Comparison of ENCODE assay signal across 12 mouse cellular contexts in genomic region chr10:121764469-121765173, GRCm38 (mm10). TPM values are rescaled to one million over a fixed set of nuclear protein-coding genes. Genes with fewer than 3 reads are reported as not detected.
DNase-seq lines count a peak whose midpoint lies in the region; ATAC-seq and TF ChIP-seq lines count a peak whose summit lies in the region.
"Had no signal": no experiment of that assay in that cellular context is flagged by ENCODE, and none has a peak within 500 bp of the region (broad histone marks: within the 10 kb centered on the region; RNA-seq: fewer than 3 reads in every experiment).

No protein-coding gene starts in this region.

- H3K4me1 ChIP-seq in kidney, postnatal 0 days (replicated peaks; ENCODE audit: insufficient read depth, low read length), result no peaks in the 10 kb centered on the region
- H3K4me1 ChIP-seq in kidney, embryonic 15.5 days, result no peaks in the 10 kb centered on the region
- no peaks in the 10 kb centered on the region for H3K4me1 ChIP-seq in MEL (ENCODE audit: control insufficient read depth in 1 of 2, insufficient read depth in 2 of 2, low read length in 2 of 2)
- peaks cover 11% of the 10 kb centered on the region for H3K4me1 ChIP-seq in hindbrain, embryonic 13.5 days (replicated peaks)
- H3K4me1 ChIP-seq in midbrain, postnatal 0 days (ENCODE audit: insufficient read depth, low read length), result peaks cover 2% of the 10 kb centered on the region; the same call in 1 of the 2 replicates

- TF ChIP-seq RAD21 in MEL (IDR thresholded peaks at IDR 0.05; ENCODE audit: low read depth, low read length), result peak; percentile 33

- no peak overlapping the region for H3K27ac ChIP-seq in kidney, postnatal 0 days
- H3K27ac ChIP-seq in kidney, embryonic 15.5 days, result no peak overlapping the region
- H3K27ac ChIP-seq in MEL (ENCODE audit: control insufficient read depth, low read depth, low read length), result no peak overlapping the region
- peak overlapping the region; percentile 31 for H3K27ac ChIP-seq in hindbrain, embryonic 13.5 days
- H3K27ac ChIP-seq in midbrain, postnatal 0 days (ENCODE audit: low read depth, low read length), result peak overlapping the region; percentile 76
- H3K27ac ChIP-seq: layer of hippocampus, adult 2 months had no signal

- no peak for TF ChIP-seq POLR2A in MEL (IDR thresholded peaks at IDR 0.05; ENCODE audit: control insufficient read depth in 1 of 2, insufficient read depth in 1 of 2, low read depth in 1 of 2, low read length in 2 of 2, poor library complexity in 1 of 2)

- 77% methylated on average over 13 of the region's 13 CpGs for WGBS in kidney, postnatal 0 days
- 78% methylated on average over 13 of the region's 13 CpGs for WGBS in kidney, embryonic 15.5 days
- WGBS in hindbrain, embryonic 13.5 days, result 84% methylated on average over 13 of the region's 13 CpGs
- 74% methylated on average over 13 of the region's 13 CpGs for WGBS in midbrain, postnatal 0 days

- no peaks in the 10 kb centered on the region for H3K79me2 ChIP-seq in MEL (ENCODE audit: control insufficient read depth, insufficient read depth, low read length, poor library complexity)

- no peaks in the 10 kb centered on the region for H3K9me3 ChIP-seq in kidney, postnatal 0 days (replicated peaks; ENCODE audit: low read length)
- no peaks in the 10 kb centered on the region for H3K9me3 ChIP-seq in kidney, embryonic 15.5 days (replicated peaks)
- H3K9me3 ChIP-seq in MEL (replicated peaks; ENCODE audit: insufficient read depth, low read length), result no peaks in the 10 kb centered on the region
- no peaks in the 10 kb centered on the region for H3K9me3 ChIP-seq in hindbrain, embryonic 13.5 days
- H3K9me3 ChIP-seq in midbrain, postnatal 0 days (ENCODE audit: low read length), result no peaks in the 10 kb centered on the region

- no peak overlapping the region for H3K4me3 ChIP-seq in kidney, postnatal 0 days (replicated peaks; ENCODE audit: low read depth, low read length)
- no peak overlapping the region for H3K4me3 ChIP-seq in kidney, embryonic 15.5 days (replicated peaks)
- H3K4me3 ChIP-seq in MEL (ENCODE audit: control insufficient read depth in 1 of 2, insufficient read depth in 1 of 2, low read depth in 2 of 2, low read length in 2 of 2), result no peak overlapping the region
- H3K4me3 ChIP-seq in hindbrain, embryonic 13.5 days, result no peak overlapping the region
- H3K4me3 ChIP-seq in midbrain, postnatal 0 days (ENCODE audit: low read depth, low read length), result no peak overlapping the region
- H3K4me3 ChIP-seq: layer of hippocampus, adult 2 months had no signal

- no peak for ATAC-seq in kidney, postnatal 0 days (replicated peaks; ENCODE audit: low FRiP score, low read depth)
- no peak for ATAC-seq in kidney, embryonic 15.5 days (replicated peaks; ENCODE audit: low FRiP score)
- peak; percentile 32; the same call in 1 of the 2 replicates for ATAC-seq in hindbrain, embryonic 13.5 days (ENCODE audit: low FRiP score)
- ATAC-seq in midbrain, postnatal 0 days (ENCODE audit: low FRiP score), result peak; percentile 50; the same call in 1 of the 2 replicates
- ATAC-seq: inflammation-experienced regulatory T-cells, adult 6 months had no signal

- no peak overlapping the region for H3K4me2 ChIP-seq in kidney, postnatal 0 days (ENCODE audit: low read length)
- no peak overlapping the region for H3K4me2 ChIP-seq in kidney, embryonic 15.5 days
- H3K4me2 ChIP-seq in hindbrain, embryonic 13.5 days, result no peak overlapping the region
- no peak overlapping the region for H3K4me2 ChIP-seq in midbrain, postnatal 0 days (ENCODE audit: low read depth, low read length, poor library complexity, severe bottlenecking)

- H3K27me3 ChIP-seq in kidney, postnatal 0 days (ENCODE audit: insufficient read depth, low read length), result no peaks in the 10 kb centered on the region
- no peaks in the 10 kb centered on the region for H3K27me3 ChIP-seq in kidney, embryonic 15.5 days
- no peaks in the 10 kb centered on the region for H3K27me3 ChIP-seq in MEL (ENCODE audit: control insufficient read depth in 1 of 2, insufficient read depth in 2 of 2, low read length in 2 of 2)
- no peaks in the 10 kb centered on the region for H3K27me3 ChIP-seq in hindbrain, embryonic 13.5 days
- H3K27me3 ChIP-seq in midbrain, postnatal 0 days (ENCODE audit: insufficient read depth, low read length), result no peaks in the 10 kb centered on the region

- no peak overlapping the region for H3K9ac ChIP-seq in kidney, postnatal 0 days (ENCODE audit: low read depth, low read length)
- no peak overlapping the region for H3K9ac ChIP-seq in kidney, embryonic 15.5 days
- H3K9ac ChIP-seq in MEL (ENCODE audit: control insufficient read depth, low read depth, low read length, poor library complexity, severe bottlenecking), result no peak overlapping the region
- no peak overlapping the region for H3K9ac ChIP-seq in hindbrain, embryonic 13.5 days
- H3K9ac ChIP-seq in midbrain, postnatal 0 days (replicated peaks; ENCODE audit: low read length, poor library complexity, severe bottlenecking), result no peak overlapping the region

- no peaks in the 10 kb centered on the region for H3K36me3 ChIP-seq in kidney, postnatal 0 days (ENCODE audit: insufficient read depth, low read length)
- no peaks in the 10 kb centered on the region for H3K36me3 ChIP-seq in kidney, embryonic 15.5 days
- H3K36me3 ChIP-seq in MEL (ENCODE audit: control insufficient read depth in 1 of 2, insufficient read depth in 2 of 2, low read length in 2 of 2), result no peaks in the 10 kb centered on the region
- no peaks in the 10 kb centered on the region for H3K36me3 ChIP-seq in hindbrain, embryonic 13.5 days
- no peaks in the 10 kb centered on the region for H3K36me3 ChIP-seq in midbrain, postnatal 0 days (ENCODE audit: insufficient read depth, low read length)

- TF ChIP-seq EP300 in MEL (IDR thresholded peaks at IDR 0.05; ENCODE audit: low read depth in 1 of 2, low read length in 2 of 2), result no peak

- no peak for DNase-seq in kidney, postnatal 0 days (ENCODE audit: low spot score)
- DNase-seq in MEL (ENCODE audit: low read depth, low spot score), result peak; percentile 21
- no peak for DNase-seq in midbrain, postnatal 0 days (ENCODE audit: low spot score)
- no peak for DNase-seq in urinary bladder, adult 18-20 months (ENCODE audit: low spot score in 2 of 2)
- no peak for DNase-seq in heart, adult 9 months (ENCODE audit: low spot score in 2 of 2)
- DNase-seq in ovary, postnatal 14 days (ENCODE audit: low spot score), result no peak
- DNase-seq: left cerebral cortex, postnatal 4 days; thymus, postnatal 14 days had no signal

- TF ChIP-seq CTCF in kidney, postnatal 0 days (IDR thresholded peaks at IDR 0.05; ENCODE audit: low read depth), result peak; percentile 11; the same call in 1 of the 2 replicates
- TF ChIP-seq CTCF in MEL (IDR thresholded peaks at IDR 0.05 in 2 of 3, conservative IDR thresholded peaks at IDR 0.05 in 1 of 3; ENCODE audit: control insufficient read depth in 1 of 3, insufficient read depth in 1 of 3, low read depth in 2 of 3, low read length in 3 of 3, poor library complexity in 1 of 3, severe bottlenecking in 1 of 3), result peak in 2 of 3 experiments; percentile 44 to 47; a peak in 4 of 6 replicates
- no peak for TF ChIP-seq CTCF in midbrain, postnatal 0 days (IDR thresholded peaks at IDR 0.05)

TF ChIP-seq in MEL, 35 proteins besides CTCF, POLR2A, EP300 and RAD21:
- TF ChIP-seq SMC3 (IDR thresholded peaks at IDR 0.05; ENCODE audit: low read depth, low read length) (peak; percentile 38), ZNF384 (IDR thresholded peaks at IDR 0.05; ENCODE audit: low read depth, low read length) (no peak)

RNA-seq across cellular contexts. Expression of gene BC048403, which starts 24.9 kb away (rescaled TPM):
- 3.2 and 3.5 TPM in 2 replicates for polyA plus RNA-seq in kidney, postnatal 0 days (2015; fragmentation: Nextera tagmentation; extraction: Ambion mirVana)
- 3.0 and 3.4 TPM in 2 replicates for polyA plus RNA-seq in kidney, embryonic 15.5 days (2015; fragmentation: Nextera tagmentation; extraction: Ambion mirVana)
- 2.5 and 2.7 TPM in 2 replicates for total RNA-seq in MEL (2012; rRNA removed)
- 10 to 100 TPM in 1 of 2 experiments, not detected in 1; 11.6 TPM for polyA plus RNA-seq in MEL (2012; ENCODE audit: insufficient read depth in 1 of 2, insufficient read length in 2 of 2, low read depth in 1 of 2, low replicate concordance in 2 of 2, missing spikeins in 1 of 2)
- polyA plus RNA-seq in hindbrain, embryonic 13.5 days (2015; fragmentation: Nextera tagmentation; extraction: Ambion mirVana), result 1.4 and 1.8 TPM in 2 replicates
- total RNA-seq in midbrain, postnatal 0 days (2014; rRNA removed), result 2.5 and 4.5 TPM in 2 replicates
- polyA plus RNA-seq in midbrain, postnatal 0 days (2015; fragmentation: Nextera tagmentation; extraction: Ambion mirVana), result 1.5 and 1.9 TPM in 2 replicates

Comparison
In these comparisons a context has a peak if more than half of its experiments do, and no peak if none do; other contexts are left out.
1. ATAC-seq: peak in hindbrain, embryonic 13.5 days (single experiment) and midbrain, postnatal 0 days (single experiment); none in kidney, postnatal 0 days (single experiment) and kidney, embryonic 15.5 days (single experiment).
2. H3K27ac ChIP-seq: peak in hindbrain, embryonic 13.5 days (single experiment) and midbrain, postnatal 0 days (single experiment); none in kidney, postnatal 0 days (single experiment), kidney, embryonic 15.5 days (single experiment) and MEL (single experiment).